Mouse (Mus musculus) heart, postnatal 36 days (tissue): ENCODE measurements around the gene Fth1. TPM values are rescaled to one million over a fixed set of nuclear protein-coding genes. Genes with fewer than 3 reads are reported as not detected.
A peak's percentile ranks its signal among the peaks of the same experiment; 100 is the strongest.

Experiments
- DNase-seq, 2 experiments: peaks; one replicate each; pipeline ENCODE4 v3.0.0; 2021 to 2022
- intact Hi-C: fragments of 180-260 bp; cut with DNase I; formaldehyde crosslinking; loops from one replicate; pipeline ENCODE4 v1.15.1; 2025
- total RNA-seq, 2 experiments: library from RNA; stranded (reverse); gene quantifications; 2 replicates each; pipeline ENCODE4 v1.2.3; 2021

Gene Fth1
- total RNA-seq, 2 experiments from 2014 or later, result 2,889 to 3,152 TPM

- DNase-seq, result peak in 1 of 2 experiments; percentile 46
- intact Hi-C loops, result no loop called here
These were observed 8.9 kb downstream of the Fth1 start for GRCm38 (mm10) chr19:9989171-9989883.

DNA sequence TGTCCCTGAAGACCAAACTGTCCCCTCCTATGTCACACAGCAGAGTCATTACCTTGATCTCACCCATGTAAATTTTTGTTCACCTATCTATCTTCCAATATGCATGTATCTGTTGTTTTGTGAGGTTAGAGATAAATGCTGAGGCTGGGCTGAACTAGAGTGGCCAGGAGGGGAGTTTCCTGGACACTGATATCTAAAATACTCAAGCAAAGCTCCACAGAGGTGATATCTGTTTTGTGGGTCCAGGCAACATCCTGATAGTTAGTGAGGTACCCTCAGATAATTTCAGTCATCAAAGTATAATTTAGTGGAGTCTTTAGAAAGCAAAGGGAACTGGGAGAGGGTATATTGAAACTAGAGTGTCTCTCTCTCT lies 9.5 kb downstream of the Fth1 start:
- intact Hi-C loops, result no loop called here
- DNase-seq, result no peak

DNA sequence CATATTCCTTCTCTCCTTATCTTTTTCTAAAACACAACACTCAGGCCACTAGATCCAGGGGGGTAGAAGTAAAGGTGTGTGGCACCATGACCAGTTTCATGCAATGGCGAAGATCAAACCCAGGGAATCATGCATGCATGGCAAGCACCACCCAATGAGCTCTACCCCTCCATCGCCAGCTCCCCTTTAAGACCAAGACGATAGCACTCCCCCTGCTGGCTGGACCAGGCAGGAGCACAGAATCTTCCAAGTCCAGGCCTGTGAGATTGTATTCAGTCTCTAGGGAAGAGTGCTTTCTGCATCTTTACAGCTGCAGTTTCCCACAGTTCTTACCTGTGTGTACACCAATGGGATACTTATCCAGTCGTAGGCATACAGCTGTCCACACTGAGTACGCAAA lies 10.9 kb downstream of the Fth1 start:
- peak; percentile 84 to 86 for DNase-seq
- intact Hi-C loops, result loop anchor here (1.0 kb wide), 1 partner anchor 75 kb away; no protein-coding TSS in a partner anchor

GRCm38 (mm10) chr19:9992011-9992958 lies 11.9 kb downstream of the Fth1 start:
- intact Hi-C loops, result no loop called here
- no peak for DNase-seq

- peak; percentile 90 to 92 for DNase-seq
- intact Hi-C loops, result no loop called here
These were observed 12.7 kb downstream of the Fth1 start for GRCm38 (mm10) chr19:9993036-9993656.

GRCm38 (mm10) chr19:9997204-9998062 lies 17.0 kb downstream of the Fth1 start:
- intact Hi-C loops, result no loop called here

GRCm38 (mm10) chr19:9998063-9998416 lies 17.6 kb downstream of the Fth1 start:
- DNase-seq, result no peak
- intact Hi-C loops, result no loop called here

More at GRCm38 (mm10) chr19:9997204-9998062, 17.0 kb downstream of the Fth1 start:
- DNase-seq, result no peak

GRCm38 (mm10) chr19:9998736-9999486 lies 18.5 kb downstream of the Fth1 start:
- intact Hi-C loops, result no loop called here

GRCm38 (mm10) chr19:10000330-10000729 lies 19.9 kb downstream of the Fth1 start:
- intact Hi-C loops, result loop anchor here (1.0 to 5.0 kb wide), 3 partner anchors 34 to 198 kb away; partner anchors contain the start of gene Fads2
- no peak for DNase-seq

More at GRCm38 (mm10) chr19:9998736-9999486, 18.5 kb downstream of the Fth1 start:
- no peak for DNase-seq

DNA sequence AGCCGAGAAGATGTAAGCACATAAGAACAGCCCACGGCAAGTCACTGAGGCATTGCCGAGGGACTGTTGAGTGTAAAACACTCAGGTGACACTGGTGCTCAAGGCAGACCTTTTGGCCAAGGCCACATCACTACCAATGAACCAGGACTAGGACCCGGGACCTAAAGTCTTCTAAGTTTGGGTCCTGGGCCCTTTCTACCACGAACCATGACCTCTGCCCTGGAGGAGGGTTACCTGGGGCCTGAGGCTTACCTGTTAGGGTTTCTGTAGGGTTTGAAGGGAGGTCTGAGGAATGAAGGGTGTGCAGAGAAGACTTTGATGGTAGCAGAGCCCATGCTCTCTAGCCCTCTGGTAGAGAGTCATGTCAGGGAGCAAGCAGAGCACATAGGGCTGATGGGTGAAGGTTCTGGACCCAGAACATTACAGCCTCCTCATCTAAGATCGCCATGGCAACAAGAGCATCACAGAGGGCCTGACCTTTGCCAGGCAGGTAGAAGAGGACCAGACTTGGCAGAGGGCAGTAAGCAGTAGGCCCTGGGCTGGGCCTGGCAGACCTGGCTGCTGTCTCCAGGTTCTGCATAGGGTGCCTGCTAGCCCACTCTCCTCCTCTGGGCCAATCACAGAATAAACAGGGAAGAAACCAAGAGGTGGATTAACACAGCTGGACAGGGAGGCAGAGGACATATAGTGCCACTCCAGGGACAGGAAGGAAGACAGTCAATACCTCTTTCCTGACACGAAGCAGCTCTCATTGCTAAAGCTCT lies 21.0 kb downstream of the Fth1 start, which contains the start of the genes Best1 and Rab3il1:
Gene Best1 (minus strand): TSS at position 428 of the 764 bp plus-strand sequence.
Gene Rab3il1 (plus strand): TSS at position 464 of the 764 bp plus-strand sequence.
- DNase-seq, result no peak
- intact Hi-C loops, result loop anchor here (2.0 to 5.0 kb wide), 2 partner anchors 101 to 197 kb away; partner anchors contain the start of gene Fads2

DNA sequence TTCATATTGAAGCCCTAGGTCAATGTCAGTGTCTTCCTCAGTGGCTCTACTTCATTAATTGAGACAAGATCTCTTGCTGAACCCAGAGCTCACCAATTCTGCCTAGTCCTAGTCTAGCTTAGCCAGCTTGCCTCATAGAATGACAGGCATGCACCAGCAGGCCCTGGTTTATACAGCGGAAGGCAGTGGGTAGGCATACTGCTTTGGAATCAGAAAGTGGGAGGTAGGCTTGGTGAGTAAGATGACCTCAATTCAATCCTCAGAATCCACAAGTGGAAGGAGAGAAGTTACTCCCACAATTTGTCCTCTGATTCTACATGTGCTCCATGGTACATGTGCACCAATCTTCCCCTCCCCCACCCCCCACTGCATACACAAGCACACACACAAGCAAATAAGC lies 23.3 kb downstream of the Fth1 start:
- intact Hi-C loops, result loop anchor here (5.0 kb wide), 1 partner anchor 99 kb away; the partner anchor contains the start of gene Fads2
- DNase-seq, result no peak

GRCm38 (mm10) chr19:10011408-10011807 lies 31.0 kb downstream of the Fth1 start:
- intact Hi-C loops, result no loop called here
- no peak for DNase-seq

DNA sequence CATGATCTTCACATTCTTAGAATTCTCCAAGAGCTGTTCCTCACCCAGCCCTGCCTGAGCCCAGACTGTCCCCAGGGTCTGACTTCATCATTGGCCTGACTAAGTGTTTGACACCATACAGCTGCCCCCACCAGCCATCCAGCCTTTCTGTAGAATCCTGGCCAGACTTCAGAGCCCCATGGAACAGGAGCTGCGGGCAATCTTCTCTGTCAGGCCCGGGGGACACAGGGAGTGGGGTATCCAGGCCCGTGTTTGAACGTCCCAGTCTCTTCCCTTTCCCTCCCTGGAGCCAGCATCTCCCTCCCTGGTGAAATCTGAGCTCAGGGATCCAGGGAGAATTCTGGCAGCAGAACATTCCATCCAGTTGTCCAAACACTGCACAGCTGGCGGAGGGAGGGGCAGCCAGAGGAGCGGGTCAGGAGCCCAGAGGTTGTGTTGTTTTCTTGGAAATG lies 32.5 kb downstream of the Fth1 start:
- DNase-seq, result peak; percentile 70 to 76
- intact Hi-C loops, result no loop called here

- peak in 1 of 2 experiments; percentile 57 for DNase-seq
- intact Hi-C loops, result no loop called here
These were observed 33.0 kb downstream of the Fth1 start for GRCm38 (mm10) chr19:10013348-10013747.

GRCm38 (mm10) chr19:10013913-10014312 lies 33.5 kb downstream of the Fth1 start:
- intact Hi-C loops, result no loop called here
- peak; percentile 58 to 62 for DNase-seq

- intact Hi-C loops, result no loop called here
- no peak for DNase-seq
These were observed 34.4 kb downstream of the Fth1 start for GRCm38 (mm10) chr19:10014824-10015223.

GRCm38 (mm10) chr19:10015442-10015841 lies 35.0 kb downstream of the Fth1 start:
- intact Hi-C loops, result no loop called here
- no peak for DNase-seq

DNA sequence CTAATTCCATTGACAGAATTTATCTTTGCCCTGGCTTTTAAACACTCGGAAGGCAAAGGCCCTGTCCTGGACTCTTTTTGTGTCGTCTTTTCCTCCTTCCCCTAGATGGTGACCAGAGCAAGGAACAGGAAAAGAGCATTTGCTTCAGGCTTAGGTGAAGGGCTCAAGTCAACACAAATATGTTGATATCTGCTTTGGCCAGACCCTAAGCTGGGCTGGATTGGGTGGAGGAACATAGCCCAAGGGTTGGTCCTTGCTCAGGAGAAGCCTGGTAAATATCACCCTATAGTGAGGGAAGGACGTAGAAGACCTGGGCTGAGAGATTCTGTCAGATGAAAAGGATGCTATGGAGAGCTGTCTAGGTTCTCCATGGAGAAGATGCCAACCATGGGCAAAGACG lies 35.8 kb downstream of the Fth1 start:
- intact Hi-C loops, result no loop called here
- no peak for DNase-seq
